Mouse (Mus musculus): ENCODE data around the gene Catspere2.
"Not testable (repeated sequence)": the region's sequence is repeated elsewhere in the genome, so short reads cannot be mapped to it uniquely, and the experiment has no call there.

Catspere2 gene

GRCm38 (mm10) chr1:177983024-177983450 is at the start of gene Catspere2:
TSS of gene Catspere2 (plus strand) at chr1:177983423.
- DNase-seq (ENCODE audit: low spot score) = peak; percentile 100

- not testable (repeated sequence) for DNase-seq (ENCODE audit: low spot score)
Measured at GRCm38 (mm10) chr1:177940422-177940977, 42.7 kb upstream of the Catspere2 start.

GRCm38 (mm10) chr1:177981276-177981675 is 1.9 kb upstream of the Catspere2 start:
- no peak for DNase-seq (ENCODE audit: low spot score)

DNA sequence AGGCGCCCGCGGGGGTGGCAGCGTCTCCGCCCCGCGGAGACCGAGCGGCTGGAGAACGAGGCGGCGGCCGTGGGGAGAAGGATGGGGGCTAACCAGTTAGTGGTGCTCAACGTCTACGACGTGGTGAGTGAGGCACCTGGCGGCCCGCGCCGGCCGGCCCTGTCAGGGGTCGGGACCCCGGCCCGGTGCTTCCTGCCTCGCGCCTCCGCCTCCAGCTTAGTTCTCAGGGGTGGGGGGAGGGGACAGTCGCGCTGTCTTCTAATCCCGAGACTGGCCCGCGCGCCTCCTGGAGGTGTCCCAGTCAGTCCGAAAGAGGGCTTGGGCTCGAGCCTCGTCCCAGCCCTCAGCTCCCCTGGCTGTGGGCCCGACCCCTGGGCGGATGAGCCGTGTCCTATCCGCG is 359 bp downstream of the Catspere2 start:
- DNase-seq (ENCODE audit: low spot score) = not testable (repeated sequence)

DNA sequence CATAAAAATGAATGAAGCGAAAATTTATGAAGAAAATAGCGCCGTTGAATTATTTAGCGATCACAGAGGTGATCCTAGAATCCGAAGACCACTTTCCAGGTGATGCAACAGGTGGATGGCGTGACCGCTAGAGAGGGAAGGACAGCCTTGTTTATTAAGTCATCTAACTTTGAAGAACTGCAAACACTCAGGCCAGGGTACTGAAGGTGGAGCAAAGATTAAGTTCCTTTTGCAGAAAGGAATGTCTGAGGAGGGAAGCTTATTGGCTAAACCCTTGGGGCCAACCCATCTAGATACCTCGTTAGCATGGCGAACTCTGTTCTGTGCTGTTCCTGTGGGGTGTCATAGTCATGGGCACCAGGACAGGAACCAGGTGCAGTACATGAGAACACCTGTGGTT is 983 bp downstream of the Catspere2 start:
- DNase-seq (ENCODE audit: low spot score) = no peak

DNA sequence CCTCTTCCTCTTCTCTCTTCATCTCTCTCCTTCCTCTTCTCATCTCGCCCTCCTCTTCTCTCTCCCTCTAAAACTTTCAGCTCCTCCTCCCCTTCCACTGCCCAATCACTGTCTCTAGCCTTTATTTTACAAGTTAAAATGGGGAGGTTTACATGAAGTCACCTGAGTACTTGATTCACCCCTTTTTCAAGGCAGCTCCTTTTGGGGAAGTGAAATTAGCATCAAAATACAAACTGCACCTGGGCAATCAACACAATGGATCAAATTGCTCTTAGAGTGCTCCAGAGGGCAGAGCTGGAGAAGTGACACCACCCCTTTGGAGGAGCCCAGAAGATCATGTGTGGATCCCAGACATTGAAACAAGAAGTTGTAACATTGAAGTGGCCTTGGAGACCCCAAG is 4.3 kb downstream of the Catspere2 start:
- DNase-seq (ENCODE audit: low spot score) = not testable (repeated sequence)

DNA sequence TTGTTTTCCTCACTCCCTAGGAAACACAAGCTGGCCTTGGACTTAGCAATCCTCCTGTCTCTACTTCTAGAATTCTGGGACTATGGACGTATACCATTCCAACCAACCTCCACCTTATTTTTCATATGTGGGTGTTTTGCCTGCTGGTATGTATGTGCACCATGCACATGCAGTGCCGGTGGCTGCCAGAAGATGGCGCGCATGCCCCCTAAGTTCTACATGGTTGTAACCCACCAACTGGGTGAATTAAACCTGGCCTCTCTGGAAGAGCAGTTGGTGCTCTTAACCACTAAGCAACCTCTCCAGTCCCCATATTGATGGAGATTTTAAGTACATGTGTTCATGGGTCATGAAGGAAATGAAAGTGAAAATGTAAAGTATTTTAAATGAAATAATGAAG is 89.6 kb downstream of the Catspere2 start:
- not testable (repeated sequence) for DNase-seq (ENCODE audit: low spot score)

GRCm38 (mm10) chr1:178097865-178098264 is 114.6 kb downstream of the Catspere2 start:
- DNase-seq (ENCODE audit: low spot score) = not testable (repeated sequence)

GRCm38 (mm10) chr1:178108514-178108913 is 125.3 kb downstream of the Catspere2 start:
- DNase-seq (ENCODE audit: low spot score) = not testable (repeated sequence)

GRCm38 (mm10) chr1:178122236-178122635 is 139.0 kb downstream of the Catspere2 start:
- DNase-seq (ENCODE audit: low spot score) = not testable (repeated sequence)

DNA sequence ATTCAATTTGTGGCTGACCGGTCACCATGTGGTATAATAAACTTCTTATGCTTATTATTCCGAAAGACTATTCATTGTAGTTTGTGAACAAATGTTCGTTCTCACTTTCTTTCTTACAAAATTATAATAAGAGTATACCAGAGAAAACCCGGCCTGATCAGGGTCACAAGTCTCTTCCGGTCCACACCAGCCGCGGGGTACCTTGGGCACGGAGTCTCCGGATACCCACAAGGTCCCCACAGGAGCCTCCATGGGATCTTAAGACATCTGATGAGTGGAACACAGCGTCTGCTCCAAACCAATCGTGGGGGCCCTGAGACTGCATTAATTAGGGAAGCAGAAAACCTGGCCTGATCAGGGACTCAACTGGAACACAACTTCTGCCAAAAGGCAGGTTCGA is 151.1 kb downstream of the Catspere2 start:
- no peak for DNase-seq (ENCODE audit: low spot score)

GRCm38 (mm10) chr1:178146513-178146912 is 163.3 kb downstream of the Catspere2 start:
- peak; percentile 39 for DNase-seq (ENCODE audit: low spot score)

GRCm38 (mm10) chr1:178146915-178147314 is 163.7 kb downstream of the Catspere2 start:
- not testable (repeated sequence) for DNase-seq (ENCODE audit: low spot score)

- DNase-seq (ENCODE audit: low spot score) = no peak
Measured at GRCm38 (mm10) chr1:178182251-178182650, 199.0 kb downstream of the Catspere2 start.

DNA sequence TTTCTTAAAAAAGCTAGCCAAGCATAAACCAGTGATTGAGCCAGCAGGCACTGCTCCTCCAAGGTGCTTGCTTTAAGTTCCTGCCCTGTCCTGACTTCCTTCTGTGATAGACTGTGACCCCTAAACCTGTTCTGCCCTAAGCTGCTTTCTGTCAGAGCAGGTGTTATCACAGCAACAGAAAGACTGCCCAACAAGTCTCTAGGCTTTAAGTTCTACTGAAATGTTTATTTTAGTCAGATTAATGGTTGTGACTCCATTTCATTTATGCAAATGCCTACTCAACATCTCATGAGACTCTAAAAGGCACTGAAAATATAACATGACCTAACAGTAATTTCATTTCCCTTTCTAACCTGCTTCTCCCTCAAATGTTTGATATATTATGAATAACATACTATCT is 202.4 kb downstream of the Catspere2 start:
- DNase-seq (ENCODE audit: low spot score) = no peak

DNA sequence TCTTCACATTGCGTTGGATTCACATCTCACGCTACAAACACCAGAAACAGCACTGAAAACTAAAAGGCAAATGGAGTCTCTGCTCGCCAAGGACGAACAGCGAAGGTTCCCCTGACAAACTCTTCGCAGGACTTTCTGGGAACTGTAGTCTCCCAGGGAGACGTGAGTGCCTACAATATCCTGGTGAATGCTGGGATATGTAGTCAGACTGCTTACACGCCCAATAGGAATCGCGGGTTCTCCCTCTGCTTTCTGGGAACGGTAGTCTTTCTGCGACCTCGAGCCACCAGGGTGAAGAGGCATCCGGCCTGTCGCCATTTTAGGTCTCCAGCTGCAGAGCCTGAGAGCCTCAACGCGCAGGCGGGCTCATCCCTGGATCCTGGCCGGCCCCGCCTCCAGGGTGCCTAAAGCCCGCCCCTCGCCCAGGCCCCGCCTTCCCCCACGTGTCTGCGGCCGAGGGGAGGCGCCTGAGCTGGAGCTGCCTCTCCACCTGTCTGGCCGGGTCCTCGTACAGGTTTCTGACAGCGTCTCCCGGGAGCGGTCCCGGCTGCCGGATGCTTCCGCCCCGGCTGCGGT is 204.1 kb downstream of the Catspere2 start, which contains the start of gene Desi2:
Gene Desi2, plus strand, starts transcription at position 202 of the 576 bp plus-strand sequence.
- peak; percentile 99 for DNase-seq (ENCODE audit: low spot score)

DNA sequence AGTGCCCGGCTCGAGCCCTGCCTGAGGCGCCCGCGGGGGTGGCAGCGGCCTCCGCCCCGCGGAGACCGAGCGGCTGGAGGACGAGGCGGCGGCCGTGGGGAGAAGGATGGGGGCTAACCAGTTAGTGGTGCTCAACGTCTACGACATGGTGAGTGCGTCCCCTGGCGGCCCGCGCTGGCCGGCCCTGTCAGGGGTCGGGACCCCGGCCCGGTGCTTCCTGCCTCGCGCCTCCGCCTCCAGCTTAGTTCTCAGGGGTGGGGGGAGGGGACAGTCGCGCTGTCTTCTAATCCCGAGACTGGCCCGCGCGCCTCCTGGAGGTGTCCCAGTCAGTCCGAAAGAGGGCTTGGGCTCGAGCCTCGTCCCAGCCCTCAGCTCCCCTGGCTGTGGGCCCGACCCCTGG is 204.6 kb downstream of the Catspere2 start:
- not testable (repeated sequence) for DNase-seq (ENCODE audit: low spot score)

GRCm38 (mm10) chr1:178188386-178188785 is 205.2 kb downstream of the Catspere2 start:
- DNase-seq (ENCODE audit: low spot score) = peak; percentile 9

- no peak for DNase-seq (ENCODE audit: low spot score)
Measured at GRCm38 (mm10) chr1:178205701-178206325, 222.6 kb downstream of the Catspere2 start.

DNA sequence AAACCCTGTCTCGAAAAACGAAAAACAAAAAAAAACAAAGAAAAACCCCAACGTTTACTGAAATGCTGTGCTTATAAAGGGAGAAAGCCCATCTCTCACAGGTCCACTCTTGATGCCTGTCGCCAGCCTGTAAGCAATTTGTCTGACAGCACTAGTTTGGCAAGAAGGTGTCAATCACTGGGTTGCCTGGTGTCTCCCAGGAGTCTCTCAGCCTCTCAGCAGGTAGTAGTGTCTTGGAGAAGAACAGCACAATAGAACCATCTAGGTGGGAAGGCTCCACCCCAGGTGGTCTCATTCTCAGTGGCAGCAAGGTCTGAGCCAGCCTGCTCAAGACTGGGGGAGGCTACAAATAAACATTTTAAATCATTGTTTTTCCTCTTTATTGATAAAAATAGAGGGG is 224.6 kb downstream of the Catspere2 start:
- DNase-seq (ENCODE audit: low spot score) = not testable (repeated sequence)

- no peak for DNase-seq (ENCODE audit: low spot score)
Measured at GRCm38 (mm10) chr1:178209966-178210365, 226.7 kb downstream of the Catspere2 start.

- DNase-seq (ENCODE audit: low spot score) = no peak
Measured at GRCm38 (mm10) chr1:178217157-178217556, 233.9 kb downstream of the Catspere2 start.

DNA sequence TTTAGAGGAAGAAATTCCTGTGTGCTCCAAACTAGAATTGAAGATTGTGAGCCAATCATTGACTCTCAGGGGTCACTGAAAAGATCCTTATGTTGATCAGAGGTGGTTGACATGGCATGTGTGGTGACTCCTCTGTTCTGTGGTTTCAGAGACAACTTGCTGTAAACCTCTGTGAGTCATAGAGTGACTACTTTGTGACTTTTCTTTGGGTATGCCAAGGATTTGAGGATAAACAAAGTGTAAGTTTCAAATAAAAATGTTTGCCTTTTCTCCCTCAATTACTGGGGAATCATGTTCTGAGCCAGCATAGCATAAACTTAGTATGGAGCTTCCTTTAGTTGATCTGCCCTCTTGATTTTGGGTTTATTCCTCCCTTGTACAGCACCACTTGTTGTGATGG is 235.1 kb downstream of the Catspere2 start:
- DNase-seq (ENCODE audit: low spot score) = no peak
